Mouse (Mus musculus) thymus, adult 2 months (tissue): ENCODE data around the gene Zc3hav1l. TPM values are rescaled to one million over a fixed set of nuclear protein-coding genes. Genes with fewer than 3 reads are reported as not detected.

Experiments
- DNase-seq: peaks from one replicate; pipeline ENCODE4 v3.0.0; 2021
- H3K27ac ChIP-seq: fragments of 200-500 bp; 2 replicates; pipeline ENCODE4 v1.5.1; 2012; ENCODE audit warnings: low read length, control low read depth; ENCODE audit not compliant: control insufficient read depth, insufficient read depth
- H3K27me3 ChIP-seq: fragments of 200-500 bp; 2 replicates; pipeline ENCODE4 v1.6.1; 2012; ENCODE audit warnings: mild to moderate bottlenecking, low read length, moderate library complexity, mixed read lengths; ENCODE audit not compliant: control insufficient read depth, insufficient read depth
- H3K36me3 ChIP-seq: fragments of 200-500 bp; 2 replicates; pipeline ENCODE4 v1.6.1; 2012; ENCODE audit warnings: mild to moderate bottlenecking, low read length, moderate library complexity; ENCODE audit not compliant: control insufficient read depth, insufficient read depth
- H3K4me1 ChIP-seq: fragments of 200-500 bp; replicated peaks from 2 replicates; pipeline ENCODE4 v1.6.1; 2012; ENCODE audit warnings: low read length; ENCODE audit not compliant: control insufficient read depth, insufficient read depth
- H3K4me3 ChIP-seq: fragments of 200-500 bp; 2 replicates; pipeline ENCODE4 v1.5.1; 2012; ENCODE audit warnings: mild to moderate bottlenecking, low read length, control low read depth, moderate library complexity; ENCODE audit not compliant: control insufficient read depth, insufficient read depth
- CTCF ChIP-seq: fragments of 200-500 bp; IDR thresholded peaks from 2 replicates; pipeline ENCODE4 v1.5.1; 2012; ENCODE audit warnings: mild to moderate bottlenecking, control low read depth, low read length, moderate library complexity, borderline replicate concordance; ENCODE audit not compliant: control insufficient read depth, poor library complexity, insufficient read depth; ENCODE audit errors: extremely low read depth
- POLR2A ChIP-seq: fragments of 200-500 bp; IDR thresholded peaks from 2 replicates; pipeline ENCODE4 v1.6.1; 2012; ENCODE audit warnings: mild to moderate bottlenecking, low read length, control low read depth, moderate library complexity; ENCODE audit not compliant: control insufficient read depth, poor library complexity, insufficient read depth; ENCODE audit errors: extremely low read depth
- WGBS: fragments of 180-500 bp; shearing (Covaris S2); methylation state at CpG from one replicate; pipeline ENCODE4 v1.1.7; 2018; 5-methylcytosine and 5-hydroxymethylcytosine counted together
- polyA plus RNA-seq: library from polyadenylated mRNA; depleted of rRNA; stranded (reverse); fragments of >200 nt; gene quantifications from 2 replicates; pipeline ENCODE4 v1.2.3, GENCODE M21; 2012

Gene Zc3hav1l
- polyA plus RNA-seq, 1 experiment, result 6.6 TPM

- peaks cover 92% of the 10 kb centered on the region for H3K36me3 ChIP-seq
These were observed 21.6 kb upstream of the Zc3hav1l start for GRCm38 (mm10) chr6:38320621-38321020.

GRCm38 (mm10) chr6:38316050-38316449 lies 17.0 kb upstream of the Zc3hav1l start:
- no peak overlapping the region for H3K4me3 ChIP-seq
- no peaks in the 10 kb centered on the region for H3K4me1 ChIP-seq
- no peak for TF ChIP-seq POLR2A
- TF ChIP-seq CTCF, result no peak
- 98% methylated on average over 4 of the region's 4 CpGs for WGBS
- DNase-seq, result no peak
- no peak overlapping the region for H3K27ac ChIP-seq
- H3K36me3 ChIP-seq, result peaks cover 92% of the 10 kb centered on the region
- H3K27me3 ChIP-seq, result no peaks in the 10 kb centered on the region

More at GRCm38 (mm10) chr6:38320621-38321020, 21.6 kb upstream of the Zc3hav1l start:
- H3K27me3 ChIP-seq, result no peaks in the 10 kb centered on the region
- no peak for DNase-seq
- H3K27ac ChIP-seq, result no peak overlapping the region
- TF ChIP-seq POLR2A, result no peak
- TF ChIP-seq CTCF, result no peak
- no peaks in the 10 kb centered on the region for H3K4me1 ChIP-seq
- no peak overlapping the region for H3K4me3 ChIP-seq
- 75% methylated on average over 9 of the region's 9 CpGs for WGBS

GRCm38 (mm10) chr6:38309741-38310140 lies 10.7 kb upstream of the Zc3hav1l start:
- DNase-seq, result peak; percentile 62
- H3K27ac ChIP-seq, result peak overlapping the region; percentile 46
- H3K27me3 ChIP-seq, result no peaks in the 10 kb centered on the region
- H3K4me3 ChIP-seq, result no peak overlapping the region
- H3K4me1 ChIP-seq, result peaks cover 5% of the 10 kb centered on the region
- peaks cover 92% of the 10 kb centered on the region for H3K36me3 ChIP-seq
- TF ChIP-seq POLR2A (no peak), CTCF (no peak)

- peaks cover 53% of the 10 kb centered on the region for H3K36me3 ChIP-seq
- TF ChIP-seq POLR2A (no peak), CTCF (no peak)
- H3K27ac ChIP-seq, result no peak overlapping the region
- DNase-seq, result peak; percentile 22
- no peaks in the 10 kb centered on the region for H3K27me3 ChIP-seq
- H3K4me1 ChIP-seq, result peaks cover 5% of the 10 kb centered on the region
- 89% methylated on average over 3 of the region's 3 CpGs for WGBS
- no peak overlapping the region for H3K4me3 ChIP-seq
These were observed 5.9 kb upstream of the Zc3hav1l start for GRCm38 (mm10) chr6:38304981-38305380.

GRCm38 (mm10) chr6:38298246-38298635 lies 818 bp downstream of the Zc3hav1l start:
- no peak overlapping the region for H3K27ac ChIP-seq
- TF ChIP-seq POLR2A (no peak), CTCF (no peak)
- peak overlapping the region; percentile 59 for H3K4me3 ChIP-seq
- H3K36me3 ChIP-seq, result no peaks in the 10 kb centered on the region
- 2% methylated on average over 10 of the region's 10 CpGs for WGBS
- H3K27me3 ChIP-seq, result no peaks in the 10 kb centered on the region
- peak; percentile 16 for DNase-seq
- H3K4me1 ChIP-seq, result peaks cover 4% of the 10 kb centered on the region

GRCm38 (mm10) chr6:38297580-38298245 lies 1.3 kb downstream of the Zc3hav1l start:
- Histone ChIP-seq H3K4me1 (peaks cover 4% of the 10 kb centered on the region), H3K27me3 (no peaks in the 10 kb centered on the region), H3K4me3 (no peak overlapping the region), H3K36me3 (peaks cover 2% of the 10 kb centered on the region; the same call in 1 of the 2 replicates), H3K27ac (no peak overlapping the region)
- TF ChIP-seq POLR2A (no peak), CTCF (no peak)
- no peak for DNase-seq
- WGBS, result 68% methylated on average over 12 of the region's 12 CpGs

- TF ChIP-seq POLR2A (no peak), CTCF (no peak)
- DNase-seq, result no peak
- H3K4me1 ChIP-seq, result peaks cover 4% of the 10 kb centered on the region
- 86% methylated on average over 3 of the region's 3 CpGs for WGBS
- no peak overlapping the region for H3K4me3 ChIP-seq
- H3K36me3 ChIP-seq, result peaks cover 5% of the 10 kb centered on the region; the same call in 1 of the 2 replicates
- H3K27ac ChIP-seq, result no peak overlapping the region
- H3K27me3 ChIP-seq, result no peaks in the 10 kb centered on the region
These were observed 5.4 kb downstream of the Zc3hav1l start for GRCm38 (mm10) chr6:38293708-38294107.
